Mouse (Mus musculus) bone marrow, adult 2 months (tissue): ENCODE data around the gene Krt79.

Experiments used
- CTCF ChIP-seq: fragments of 200-500 bp; IDR thresholded peaks from 2 replicates; pipeline ENCODE4 v1.5.1; 2011; ENCODE audit warnings: low read length, control low read depth; ENCODE audit not compliant: control insufficient read depth, insufficient read depth
- POLR2A ChIP-seq: fragments of 200-500 bp; IDR thresholded peaks from 2 replicates; pipeline ENCODE4 v1.6.1; 2011; ENCODE audit warnings: low read depth, mild to moderate bottlenecking, control low read depth, low read length, borderline replicate concordance; ENCODE audit not compliant: control insufficient read depth

DNA sequence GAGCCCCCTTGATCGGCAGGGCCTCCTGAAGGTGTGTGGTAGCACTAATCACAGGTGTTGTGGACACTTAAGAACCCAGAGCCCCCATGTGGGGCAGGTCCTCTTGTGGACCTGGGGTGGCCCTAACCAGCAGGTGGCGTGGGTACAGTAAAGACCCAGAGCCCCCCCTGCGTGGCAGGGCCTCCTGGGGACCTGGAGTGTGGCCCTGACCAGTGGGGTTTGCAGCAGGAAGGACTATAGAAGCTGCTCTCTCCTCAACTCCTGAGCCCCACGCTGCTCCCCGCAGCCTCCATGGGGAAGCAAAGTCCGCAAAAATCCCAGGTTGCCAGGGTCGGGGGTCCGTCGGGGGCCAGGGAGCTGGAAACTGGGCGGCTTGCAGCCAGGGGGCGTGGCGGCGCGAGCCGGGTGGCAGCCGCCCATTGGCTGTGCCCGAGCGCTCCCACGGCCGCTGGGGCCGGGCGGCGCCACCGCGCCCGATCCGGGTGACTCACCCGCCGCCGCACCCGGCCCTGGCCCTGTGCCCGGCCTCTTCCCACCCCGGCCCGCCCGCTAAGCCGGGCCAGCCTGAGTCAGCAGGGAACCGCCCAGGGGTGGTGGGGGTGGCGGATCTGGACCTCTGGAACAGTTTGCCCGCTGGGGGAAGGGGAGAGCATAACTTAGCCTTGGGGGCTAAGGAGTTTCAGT, 37.1 kb upstream of the Krt79 start:
- TF ChIP-seq CTCF (no peak), POLR2A (peak; percentile 6; the same call in 1 of the 2 replicates)
